Mouse (Mus musculus): Measurements from ENCODE around the gene Vps13d. TPM values are rescaled to one million over a fixed set of nuclear protein-coding genes. Genes with fewer than 3 reads are reported as not detected.

The Vps13d gene
- polyA plus RNA-seq, 1 experiment from 2014 or later = 8.8 TPM

- ATAC-seq (ENCODE audit: insufficient number of reproducible peaks, low FRiP score, low TSS enrichment, low read depth) = no peak
- no peaks in the 10 kb centered on the region for H3K9me3 ChIP-seq (replicated peaks)
- H3K27me3 ChIP-seq = no peaks in the 10 kb centered on the region
- peaks cover 25% of the 10 kb centered on the region for H3K36me3 ChIP-seq
- WGBS = 83% methylated on average over 4 of the region's 4 CpGs
- H3K4me3 ChIP-seq (replicated peaks) = no peak overlapping the region
- H3K27ac ChIP-seq (replicated peaks) = no peak overlapping the region
- no peak overlapping the region for H3K4me2 ChIP-seq (replicated peaks)
- no peak overlapping the region for H3K9ac ChIP-seq
- H3K4me1 ChIP-seq = peaks cover 31% of the 10 kb centered on the region
These were observed 180.2 kb downstream of the Vps13d start for GRCm38 (mm10) chr4:145014632-145014960.

GRCm38 (mm10) chr4:145013760-145014631 is 180.8 kb downstream of the Vps13d start:
- Histone ChIP-seq H3K4me3 (replicated peaks) (no peak overlapping the region), H3K36me3 (peaks cover 21% of the 10 kb centered on the region), H3K9me3 (replicated peaks) (no peaks in the 10 kb centered on the region), H3K27ac (replicated peaks) (no peak overlapping the region), H3K27me3 (no peaks in the 10 kb centered on the region), H3K9ac (no peak overlapping the region), H3K4me2 (replicated peaks) (no peak overlapping the region), H3K4me1 (peaks cover 36% of the 10 kb centered on the region)
- WGBS = 83% methylated on average over 7 of the region's 7 CpGs
- no peak for ATAC-seq (ENCODE audit: insufficient number of reproducible peaks, low FRiP score, low TSS enrichment, low read depth)

GRCm38 (mm10) chr4:145013187-145013586 is 181.6 kb downstream of the Vps13d start:
- H3K9me3 ChIP-seq (replicated peaks) = no peaks in the 10 kb centered on the region
- no peak overlapping the region for H3K9ac ChIP-seq
- H3K27me3 ChIP-seq = no peaks in the 10 kb centered on the region
- no peak overlapping the region for H3K4me2 ChIP-seq (replicated peaks)
- H3K27ac ChIP-seq (replicated peaks) = peak overlapping the region; percentile 44
- ATAC-seq (ENCODE audit: insufficient number of reproducible peaks, low FRiP score, low TSS enrichment, low read depth) = no peak
- H3K4me3 ChIP-seq (replicated peaks) = no peak overlapping the region
- H3K36me3 ChIP-seq = peaks cover 18% of the 10 kb centered on the region
- WGBS = 64% methylated on average over 4 of the region's 4 CpGs
- peaks cover 36% of the 10 kb centered on the region for H3K4me1 ChIP-seq

- ATAC-seq (ENCODE audit: insufficient number of reproducible peaks, low FRiP score, low TSS enrichment, low read depth) = no peak
- H3K9me3 ChIP-seq (replicated peaks) = no peaks in the 10 kb centered on the region
- peak overlapping the region; percentile 53 for H3K27ac ChIP-seq (replicated peaks)
These were observed 183.6 kb downstream of the Vps13d start for GRCm38 (mm10) chr4:145011156-145011555.

GRCm38 (mm10) chr4:145009934-145010333 is 184.9 kb downstream of the Vps13d start:
- Histone ChIP-seq H3K4me3 (replicated peaks) (no peak overlapping the region), H3K4me2 (replicated peaks) (no peak overlapping the region), H3K9ac (no peak overlapping the region), H3K4me1 (peaks cover 36% of the 10 kb centered on the region), H3K9me3 (replicated peaks) (no peaks in the 10 kb centered on the region), H3K27me3 (no peaks in the 10 kb centered on the region), H3K27ac (replicated peaks) (no peak overlapping the region), H3K36me3 (no peaks in the 10 kb centered on the region)
- WGBS = 71% methylated on average over 7 of the region's 7 CpGs
- no peak for ATAC-seq (ENCODE audit: insufficient number of reproducible peaks, low FRiP score, low TSS enrichment, low read depth)

More at GRCm38 (mm10) chr4:145011156-145011555, 183.6 kb downstream of the Vps13d start:
- H3K4me3 ChIP-seq (replicated peaks) = no peak overlapping the region
- H3K36me3 ChIP-seq = peaks cover 5% of the 10 kb centered on the region
- no peak overlapping the region for H3K4me2 ChIP-seq (replicated peaks)
- WGBS = 45% methylated on average over 3 of the region's 3 CpGs
- no peak overlapping the region for H3K9ac ChIP-seq
- peaks cover 36% of the 10 kb centered on the region for H3K4me1 ChIP-seq
- no peaks in the 10 kb centered on the region for H3K27me3 ChIP-seq

- ATAC-seq (ENCODE audit: insufficient number of reproducible peaks, low FRiP score, low TSS enrichment, low read depth) = no peak
- 63% methylated on average over 3 of the region's 3 CpGs for WGBS
- no peak overlapping the region for H3K4me2 ChIP-seq (replicated peaks)
- no peak overlapping the region for H3K27ac ChIP-seq (replicated peaks)
- no peaks in the 10 kb centered on the region for H3K36me3 ChIP-seq
- H3K9me3 ChIP-seq (replicated peaks) = no peaks in the 10 kb centered on the region
- H3K4me1 ChIP-seq = peaks cover 38% of the 10 kb centered on the region
- no peaks in the 10 kb centered on the region for H3K27me3 ChIP-seq
- no peak overlapping the region for H3K9ac ChIP-seq
- H3K4me3 ChIP-seq (replicated peaks) = no peak overlapping the region
These were observed 185.4 kb downstream of the Vps13d start for GRCm38 (mm10) chr4:145009437-145009836.

GRCm38 (mm10) chr4:145005943-145006545 is 188.8 kb downstream of the Vps13d start:
- Histone ChIP-seq H3K27me3 (no peaks in the 10 kb centered on the region), H3K36me3 (no peaks in the 10 kb centered on the region), H3K27ac (replicated peaks) (no peak overlapping the region), H3K4me2 (replicated peaks) (no peak overlapping the region), H3K9me3 (replicated peaks) (no peaks in the 10 kb centered on the region), H3K9ac (no peak overlapping the region), H3K4me1 (peaks cover 23% of the 10 kb centered on the region; the same call in 1 of the 2 replicates), H3K4me3 (replicated peaks) (no peak overlapping the region)
- no peak for ATAC-seq (ENCODE audit: insufficient number of reproducible peaks, low FRiP score, low TSS enrichment, low read depth)
- 89% methylated on average over 4 of the region's 4 CpGs for WGBS

- ATAC-seq (ENCODE audit: insufficient number of reproducible peaks, low FRiP score, low TSS enrichment, low read depth) = no peak
- no peak overlapping the region for H3K4me3 ChIP-seq (replicated peaks)
- H3K9me3 ChIP-seq (replicated peaks) = no peaks in the 10 kb centered on the region
- no peak overlapping the region for H3K4me2 ChIP-seq (replicated peaks)
- WGBS = 71% methylated on average over 6 of the region's 6 CpGs
- H3K36me3 ChIP-seq = no peaks in the 10 kb centered on the region
- H3K27me3 ChIP-seq = no peaks in the 10 kb centered on the region
- H3K9ac ChIP-seq = no peak overlapping the region
- peaks cover 26% of the 10 kb centered on the region for H3K4me1 ChIP-seq
- no peak overlapping the region for H3K27ac ChIP-seq (replicated peaks)
These were observed 190.6 kb downstream of the Vps13d start for GRCm38 (mm10) chr4:145004176-145004575.

- H3K4me2 ChIP-seq (replicated peaks) = no peak overlapping the region
- H3K9me3 ChIP-seq (replicated peaks) = no peaks in the 10 kb centered on the region
- no peak overlapping the region for H3K4me3 ChIP-seq (replicated peaks)
- no peak overlapping the region for H3K27ac ChIP-seq (replicated peaks)
- 79% methylated on average over 1 of the region's 1 CpGs for WGBS
- no peak for ATAC-seq (ENCODE audit: insufficient number of reproducible peaks, low FRiP score, low TSS enrichment, low read depth)
- H3K27me3 ChIP-seq = no peaks in the 10 kb centered on the region
- peaks cover 39% of the 10 kb centered on the region for H3K4me1 ChIP-seq
- no peak overlapping the region for H3K9ac ChIP-seq
- H3K36me3 ChIP-seq = no peaks in the 10 kb centered on the region
These were observed 192.1 kb downstream of the Vps13d start for GRCm38 (mm10) chr4:145002733-145003132.

- Histone ChIP-seq H3K36me3 (no peaks in the 10 kb centered on the region), H3K4me2 (replicated peaks) (no peak overlapping the region; the same call in 1 of the 2 replicates), H3K4me1 (peaks cover 45% of the 10 kb centered on the region), H3K27me3 (no peaks in the 10 kb centered on the region), H3K4me3 (replicated peaks) (no peak overlapping the region), H3K27ac (replicated peaks) (peak overlapping the region; percentile 78), H3K9me3 (replicated peaks) (no peaks in the 10 kb centered on the region), H3K9ac (no peak overlapping the region)
- peak; percentile 92 for ATAC-seq (ENCODE audit: insufficient number of reproducible peaks, low FRiP score, low TSS enrichment, low read depth)
- 10% methylated on average over 20 of the region's 20 CpGs for WGBS
These were observed 194.9 kb downstream of the Vps13d start for GRCm38 (mm10) chr4:144999903-145000382.

GRCm38 (mm10) chr4:144999572-144999880 is 195.3 kb downstream of the Vps13d start:
- peak overlapping the region; percentile 12; the same call in 1 of the 2 replicates for H3K4me2 ChIP-seq (replicated peaks)

More at GRCm38 (mm10) chr4:144999572-144999880, 195.3 kb downstream of the Vps13d start:
- ATAC-seq (ENCODE audit: insufficient number of reproducible peaks, low FRiP score, low TSS enrichment, low read depth) = no peak; the same call in 1 of the 2 replicates
- H3K36me3 ChIP-seq = no peaks in the 10 kb centered on the region
- no peaks in the 10 kb centered on the region for H3K9me3 ChIP-seq (replicated peaks)
- peak overlapping the region; percentile 78 for H3K27ac ChIP-seq (replicated peaks)
- WGBS = 22% methylated on average over 6 of the region's 6 CpGs
- peaks cover 44% of the 10 kb centered on the region for H3K4me1 ChIP-seq
- no peak overlapping the region for H3K9ac ChIP-seq
- no peaks in the 10 kb centered on the region for H3K27me3 ChIP-seq
- no peak overlapping the region for H3K4me3 ChIP-seq (replicated peaks)
